Mouse (Mus musculus) layer of hippocampus, adult 8-10 months (tissue): ENCODE measurements around the gene Zdhhc16. TPM values are rescaled to one million over a fixed set of nuclear protein-coding genes. Genes with fewer than 3 reads are reported as not detected.

Experiments used
- DNase-seq, 2 experiments: peaks; one replicate each; pipeline ENCODE4 v3.0.0; 2022; ENCODE audit warnings: low spot score in 2 of 2
- total RNA-seq, 4 experiments: library from RNA; stranded (reverse); gene quantifications; 2 replicates each; pipeline ENCODE4 v1.2.4; 2022

Zdhhc16 gene
- 10 to 100 TPM; 43.5 to 47.4 (median 44.0) TPM for total RNA-seq

DNA sequence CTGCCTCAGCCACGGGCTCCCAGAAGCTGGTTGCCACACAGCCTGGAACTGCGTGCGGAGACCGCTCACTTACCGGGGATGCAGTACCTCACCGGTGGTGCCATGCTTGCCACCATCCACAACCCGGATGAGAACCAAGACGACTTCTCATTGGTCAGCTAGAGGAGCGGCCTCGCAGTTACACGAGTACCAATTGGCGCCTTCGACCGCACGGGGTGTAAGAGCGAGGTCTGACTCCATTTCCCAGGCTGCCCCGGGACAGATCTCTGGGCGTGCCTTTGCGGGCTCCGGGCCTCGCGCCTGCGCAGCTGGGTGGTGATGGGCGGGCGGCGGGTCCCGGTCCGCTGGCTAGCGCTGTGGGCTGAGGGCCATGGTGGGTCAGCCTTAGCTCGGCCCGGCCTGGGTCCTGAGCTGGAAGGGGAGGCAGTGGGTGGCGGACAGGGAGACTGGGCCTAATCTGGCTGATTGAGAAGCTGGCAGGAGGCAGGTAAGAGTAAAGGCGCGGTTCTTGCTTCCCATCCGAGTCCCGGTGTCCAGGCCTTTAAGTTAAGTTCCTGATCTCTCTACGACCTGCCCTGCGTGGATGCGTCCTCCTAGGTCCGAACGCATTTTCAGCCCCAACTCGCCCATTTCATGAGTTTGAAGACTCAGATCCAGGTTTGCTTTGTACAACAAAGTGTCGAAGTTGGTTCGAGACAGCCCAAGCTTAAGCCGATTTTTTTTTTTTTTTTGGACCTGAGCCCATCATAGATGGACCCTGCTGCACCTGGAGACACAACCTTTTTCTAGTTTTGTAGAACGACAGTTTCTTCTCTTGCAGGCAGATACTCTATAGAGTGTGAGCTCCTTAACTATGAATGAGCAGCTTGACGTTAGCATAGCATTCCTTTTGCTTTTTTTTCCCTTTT lies at the start of gene Zdhhc16, which contains the start of gene Exosc1:
Gene Zdhhc16, plus strand, starts transcription at position 302 of the 908 bp plus-strand sequence.
Gene Exosc1, minus strand, starts transcription at position 245 of the 908 bp plus-strand sequence.
- peak; percentile 99 for DNase-seq

DNA sequence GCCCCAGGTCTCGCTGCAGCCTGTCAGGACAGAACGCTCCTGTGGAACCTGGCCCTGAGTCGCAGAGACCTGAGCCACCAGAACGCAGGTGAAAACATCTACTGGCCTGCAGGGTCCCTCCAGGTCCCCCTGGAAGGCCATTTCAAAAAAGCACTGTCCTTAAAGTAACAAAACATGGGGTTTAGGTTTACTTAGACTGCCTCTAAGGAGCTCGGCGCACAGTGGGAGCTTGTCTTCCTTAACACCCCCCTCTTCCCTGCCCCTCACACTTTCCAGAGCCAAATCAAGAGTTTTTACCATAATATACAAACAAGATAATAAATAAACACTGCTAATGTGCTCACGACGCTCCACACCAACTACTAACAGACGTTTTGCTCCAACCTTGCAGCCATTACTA lies 49.4 kb upstream of the Zdhhc16 start:
- no peak for DNase-seq

DNA sequence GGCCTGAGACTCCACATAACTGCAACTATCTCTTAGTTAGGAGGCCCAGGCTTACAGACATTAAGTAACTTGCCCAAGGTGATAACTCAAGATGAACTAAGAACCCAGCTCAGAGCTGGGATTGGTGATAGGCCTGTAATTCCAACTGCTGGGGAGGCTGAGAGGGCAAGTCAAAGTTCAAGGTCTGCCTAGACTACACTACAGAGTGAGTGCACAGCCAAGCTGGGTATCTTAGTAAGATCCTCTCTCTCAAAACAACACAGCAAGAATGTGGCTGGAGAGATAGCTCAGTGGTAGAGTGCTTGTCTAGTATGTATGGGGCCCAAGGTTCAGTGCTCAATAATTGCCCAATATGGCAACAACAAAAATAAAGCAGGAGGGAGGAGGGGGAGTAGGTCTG lies 45.1 kb upstream of the Zdhhc16 start:
- DNase-seq = no peak

DNA sequence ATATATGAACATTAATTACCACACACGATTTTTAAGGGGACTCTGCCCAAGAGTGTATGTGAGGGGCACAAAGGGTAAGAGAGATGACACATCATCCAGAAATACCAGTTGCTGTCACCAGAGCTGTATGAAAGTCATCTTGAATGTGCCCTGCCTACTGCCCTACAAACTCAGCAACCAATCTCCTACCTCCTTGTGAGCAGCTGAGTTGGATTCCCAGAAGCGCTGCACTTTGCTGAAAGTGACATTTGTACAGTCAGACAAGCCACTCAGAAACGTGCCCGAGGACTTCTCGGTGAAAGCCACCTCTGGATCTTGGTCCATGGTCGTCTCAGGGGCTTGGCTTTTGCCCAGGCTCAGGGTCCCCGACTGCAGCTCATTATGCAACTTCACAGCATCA lies 38.3 kb upstream of the Zdhhc16 start:
- DNase-seq = no peak

DNA sequence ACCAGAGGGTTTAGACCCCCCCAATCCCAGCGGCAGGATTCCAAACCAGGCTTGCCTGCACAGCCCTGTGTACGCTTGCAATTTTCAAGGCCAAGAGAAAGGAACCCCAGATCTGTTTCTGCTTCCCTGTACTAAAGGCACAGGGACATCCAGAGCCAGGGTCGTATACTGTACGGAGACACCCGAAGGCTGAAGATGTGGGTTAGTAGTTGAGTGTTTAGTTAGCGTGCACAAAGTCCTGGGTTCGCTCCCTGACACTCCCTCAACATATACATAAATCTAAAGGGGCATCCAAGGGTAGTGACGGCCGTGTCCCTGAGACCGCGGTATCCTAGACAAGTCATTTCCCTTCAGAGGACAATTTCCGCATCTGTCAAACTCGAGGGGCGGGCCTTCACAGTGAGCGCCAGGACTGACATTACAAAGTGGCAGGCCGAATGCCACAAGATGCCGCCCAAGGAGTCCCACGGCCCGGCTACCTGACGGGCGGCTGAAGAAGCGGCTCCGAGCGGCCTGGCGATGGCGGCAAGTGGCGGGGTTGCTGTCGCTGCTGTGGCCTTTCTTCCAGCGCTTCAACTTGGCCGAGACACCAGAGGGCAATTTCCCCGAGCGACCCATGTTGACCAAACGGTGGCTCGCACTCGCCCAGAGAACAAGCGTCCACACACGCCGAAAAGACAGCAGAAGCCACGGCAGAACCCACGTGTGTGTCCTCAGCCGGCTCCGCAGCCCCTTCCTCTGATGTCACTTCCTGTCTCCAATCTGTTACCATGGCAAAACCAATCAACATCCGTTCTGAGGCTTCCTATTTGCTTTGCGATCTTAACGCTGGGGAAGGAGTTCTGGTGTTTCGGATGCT lies 37.6 kb upstream of the Zdhhc16 start, which contains the start of gene Rrp12:
Gene Rrp12, minus strand, starts transcription at position 714 of the 859 bp plus-strand sequence.
- peak; percentile 81 to 89 for DNase-seq

DNA sequence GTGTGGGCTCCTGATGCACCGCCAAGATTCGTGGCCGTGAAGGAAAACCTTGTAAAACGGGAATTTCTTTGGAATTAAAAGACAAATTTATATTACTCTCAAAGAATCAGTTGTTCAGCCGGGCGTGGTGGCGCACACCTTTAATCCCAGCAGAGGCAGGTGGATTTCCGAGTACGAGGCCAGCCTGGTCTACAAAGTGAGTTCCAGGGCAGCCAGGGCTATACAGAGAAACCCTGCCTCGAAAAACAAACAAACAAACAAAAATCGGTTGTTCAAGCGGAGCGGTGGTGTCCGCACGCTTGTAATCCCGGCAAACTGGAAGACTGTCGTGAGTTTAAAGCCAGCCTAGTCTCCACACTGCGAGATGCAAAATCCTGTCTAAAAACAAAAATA lies 37.0 kb upstream of the Zdhhc16 start:
- DNase-seq = no peak

DNA sequence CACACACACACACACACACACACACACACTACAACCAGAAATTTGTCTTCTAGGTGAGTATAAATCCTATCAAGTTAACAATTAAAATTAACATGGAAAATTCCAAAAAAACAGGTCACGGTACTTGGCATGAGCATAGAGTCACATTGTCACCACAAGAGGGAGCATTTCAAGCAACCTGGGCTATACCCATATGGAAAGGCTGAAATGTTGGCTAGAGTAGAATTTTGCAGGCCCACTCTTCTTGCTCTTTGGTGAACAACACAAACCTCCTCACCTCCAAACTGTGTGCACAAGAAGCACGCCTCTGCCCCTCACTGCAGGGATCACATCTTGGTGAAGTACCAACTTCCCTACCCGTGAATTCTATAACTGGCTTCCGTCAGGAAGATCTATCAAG lies 34.4 kb upstream of the Zdhhc16 start:
- DNase-seq = no peak

DNA sequence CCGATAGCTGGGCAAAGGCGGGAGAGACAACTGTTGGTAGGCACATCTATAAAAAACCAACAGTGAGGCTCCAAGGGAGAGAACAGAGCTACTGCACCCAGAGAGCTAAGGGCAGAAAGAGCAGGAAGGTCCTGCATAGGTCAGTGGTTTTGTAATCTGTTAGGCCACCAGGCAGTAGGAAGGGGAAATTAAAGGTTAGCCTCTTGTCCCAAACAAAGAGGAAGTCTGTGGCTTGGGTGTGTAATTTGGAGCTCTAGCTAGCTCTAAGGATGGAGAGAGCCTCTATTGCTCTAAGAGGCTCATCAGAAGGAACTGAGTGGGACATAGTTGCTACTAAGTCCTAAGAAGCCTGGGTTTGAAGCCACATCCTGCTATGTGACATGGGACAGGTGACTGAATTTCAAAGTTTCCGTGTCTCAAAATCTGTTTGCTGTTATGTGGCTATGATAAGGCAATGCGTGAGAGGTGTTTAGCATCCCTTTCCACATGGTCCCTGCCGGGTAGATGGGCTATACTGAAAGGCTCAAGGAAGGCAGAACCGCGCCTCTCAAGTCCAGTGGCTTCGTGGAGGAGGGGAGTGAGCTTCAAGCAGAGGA lies 32.7 kb upstream of the Zdhhc16 start:
- no peak for DNase-seq

DNA sequence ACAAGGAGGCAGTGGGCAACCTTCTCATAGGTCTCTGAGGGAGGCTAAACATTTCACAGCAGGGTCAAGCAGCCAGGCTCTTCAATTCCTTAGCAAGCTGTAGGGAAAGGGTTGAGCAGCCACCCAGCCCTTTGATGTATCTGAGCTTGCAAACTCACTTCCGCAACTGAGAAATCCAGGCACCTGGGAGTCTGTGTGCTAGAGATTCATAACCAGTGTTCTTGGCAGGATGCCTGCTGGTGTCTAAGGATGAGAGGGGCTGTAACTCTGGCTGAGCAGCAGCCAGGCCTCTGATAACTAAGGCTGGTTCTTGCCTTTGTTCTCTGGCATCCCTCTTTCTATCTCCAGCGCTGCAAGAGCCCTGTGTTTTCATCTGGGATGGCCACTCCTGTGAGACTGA lies 31.6 kb upstream of the Zdhhc16 start:
- DNase-seq = no peak

DNA sequence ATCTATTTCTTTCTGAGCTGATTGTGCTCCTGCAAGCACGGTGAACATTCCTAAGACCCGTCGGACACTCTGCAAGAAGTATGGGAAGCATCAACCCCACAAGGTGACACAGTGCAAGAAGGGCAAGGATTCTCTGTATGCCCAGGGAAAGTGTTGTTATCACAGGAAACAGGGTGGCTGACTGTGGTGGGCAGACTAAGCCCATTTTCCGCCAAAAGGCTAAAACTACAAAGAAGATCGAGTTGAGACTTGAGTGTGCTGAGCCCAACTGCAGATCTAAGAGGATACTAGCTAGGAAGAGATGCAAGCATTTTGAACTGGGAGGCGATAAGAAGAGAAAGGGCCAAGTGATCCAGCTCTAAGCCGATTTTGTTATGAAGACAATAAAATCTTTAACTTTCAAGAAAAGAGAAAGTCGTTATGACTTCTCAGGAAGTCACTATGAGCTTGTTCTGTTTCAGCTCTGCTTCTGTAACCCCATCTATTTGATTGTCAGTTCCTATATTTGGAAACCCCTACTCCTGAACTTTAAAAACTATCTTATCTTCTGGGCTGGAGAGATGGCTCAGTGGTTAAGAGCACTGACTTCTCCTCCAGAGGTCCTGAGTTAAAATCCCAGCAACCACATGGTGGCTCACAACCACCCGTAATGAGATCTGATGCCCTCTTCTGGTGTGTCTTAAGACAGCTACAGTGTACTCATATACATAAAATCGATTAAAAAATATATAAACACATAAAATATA lies 30.3 kb upstream of the Zdhhc16 start:
- DNase-seq = no peak

DNA sequence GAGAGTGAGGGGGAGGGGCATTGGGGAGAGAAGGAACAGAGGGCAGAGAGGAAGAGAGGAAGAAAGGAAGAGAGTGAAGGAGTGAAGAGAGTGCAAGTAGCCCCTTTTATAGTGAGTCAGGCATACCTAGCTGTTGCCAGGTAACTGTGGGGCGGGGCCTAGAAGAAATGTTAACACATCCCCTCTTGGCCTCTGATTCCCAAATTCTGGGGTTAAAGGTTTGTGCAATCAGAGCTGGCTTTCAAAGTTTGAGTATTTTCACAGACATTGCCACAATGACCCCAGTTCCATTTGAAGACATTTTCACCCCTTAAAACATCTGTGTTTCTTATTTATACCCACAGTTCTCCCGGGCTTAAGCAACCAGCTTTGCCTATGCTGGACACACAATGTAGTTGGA lies 28.0 kb upstream of the Zdhhc16 start:
- DNase-seq = no peak

DNA sequence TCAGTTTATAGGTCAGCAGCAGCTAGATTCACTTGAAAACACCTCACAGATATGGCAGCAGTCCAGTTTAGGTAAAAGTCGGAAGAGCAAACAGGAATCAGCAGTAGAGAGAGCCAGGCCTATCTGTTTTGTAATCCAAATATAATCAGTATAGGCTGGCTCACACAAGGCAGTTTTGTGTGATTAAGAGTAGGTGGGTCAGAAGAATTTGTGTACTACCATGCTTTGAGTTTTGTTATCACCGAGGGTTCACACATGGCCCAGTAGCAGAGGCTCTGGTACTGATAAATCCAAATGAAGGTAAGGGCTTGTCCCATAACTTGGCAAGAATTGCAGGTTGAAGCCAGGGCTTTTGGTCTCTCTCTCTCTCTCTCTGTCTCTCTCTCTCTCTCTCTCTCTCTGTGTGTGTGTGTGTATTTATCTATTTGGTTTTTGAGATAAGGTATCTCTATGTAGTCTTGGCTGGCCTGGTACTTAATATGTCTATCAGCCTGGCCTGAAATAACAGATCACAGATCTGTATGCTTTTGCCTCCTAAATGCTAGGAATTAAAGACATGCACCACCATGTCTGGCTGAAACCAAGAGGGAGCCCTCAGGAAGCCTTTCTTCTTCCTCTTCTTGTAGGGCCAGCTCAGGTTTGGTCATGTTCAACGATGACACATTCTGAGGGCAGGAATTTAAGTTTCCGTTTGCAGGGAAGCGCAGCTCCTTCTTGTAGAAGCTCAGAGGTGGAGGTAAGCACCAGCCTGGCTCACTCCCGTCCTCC lies 26.8 kb upstream of the Zdhhc16 start:
- DNase-seq = no peak

DNA sequence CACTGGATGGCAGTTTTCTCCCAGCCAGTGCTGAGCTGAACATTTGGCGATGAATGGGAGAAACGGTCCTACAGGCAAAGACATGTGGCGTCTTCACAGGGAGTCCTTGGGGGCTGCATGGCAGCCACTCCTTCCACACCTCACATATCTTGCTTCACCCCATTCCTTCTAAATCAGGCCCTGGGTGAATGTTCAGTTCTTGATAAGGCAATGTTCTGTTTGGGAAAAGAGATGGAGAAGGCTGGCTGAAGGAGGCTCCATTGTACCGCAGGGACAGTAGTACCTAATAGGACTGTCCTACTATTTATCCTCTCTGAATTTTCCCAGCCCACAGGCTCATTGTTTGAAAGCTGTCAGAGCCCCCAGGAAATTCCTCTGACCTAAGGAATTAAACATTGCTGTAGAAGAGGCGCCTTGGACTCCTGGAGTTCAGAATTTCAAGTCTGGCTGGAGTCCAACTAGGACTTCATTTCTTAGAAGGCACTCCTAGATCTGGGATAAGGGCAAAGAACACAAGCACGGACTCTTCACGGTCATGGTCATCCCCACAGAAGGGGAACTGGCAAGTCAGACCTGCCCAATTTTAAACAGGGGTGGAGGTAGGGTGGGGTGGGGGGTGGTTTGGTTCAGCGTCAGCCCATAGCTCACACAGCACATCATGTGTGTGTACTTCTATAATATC lies 26.1 kb upstream of the Zdhhc16 start:
- DNase-seq = no peak

DNA sequence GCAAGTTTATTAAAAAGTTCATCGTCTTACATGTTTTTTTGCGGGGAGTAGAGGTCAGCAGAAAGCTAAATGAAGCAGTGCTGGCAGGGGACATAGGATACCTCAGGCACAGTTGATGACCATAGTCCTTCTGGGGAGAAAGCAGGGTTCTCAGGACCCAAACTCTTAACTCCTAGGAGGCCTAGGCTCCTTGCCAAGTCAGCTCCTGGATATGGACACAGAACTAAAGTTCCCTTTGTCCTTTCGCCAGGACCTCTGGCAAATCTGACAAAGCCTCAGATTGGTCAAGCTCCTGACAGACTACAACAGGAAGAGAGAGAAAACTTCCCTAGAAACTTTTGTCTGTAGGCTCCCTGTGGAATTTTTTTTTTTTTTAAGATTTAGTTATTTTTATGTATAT lies 24.5 kb upstream of the Zdhhc16 start:
- DNase-seq = no peak

DNA sequence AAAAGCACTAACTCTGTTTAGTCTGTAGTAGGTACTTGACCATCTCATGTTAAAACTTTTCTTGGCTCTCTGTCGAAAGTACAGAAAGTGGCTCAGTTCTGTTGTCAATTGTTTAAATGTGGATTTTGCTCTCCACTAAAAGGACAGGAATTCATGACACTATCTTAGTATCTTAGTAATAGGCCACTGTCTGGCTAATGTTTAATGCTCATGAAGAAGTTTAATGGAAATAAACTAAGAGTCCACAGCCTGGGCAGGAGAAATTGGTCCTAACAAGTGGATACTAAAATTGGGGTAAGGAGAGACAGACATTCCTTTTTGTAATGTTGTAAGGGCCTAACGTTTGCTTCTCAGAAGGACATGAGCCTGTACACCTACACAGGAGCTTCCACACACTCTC lies 22.9 kb upstream of the Zdhhc16 start:
- no peak for DNase-seq

DNA sequence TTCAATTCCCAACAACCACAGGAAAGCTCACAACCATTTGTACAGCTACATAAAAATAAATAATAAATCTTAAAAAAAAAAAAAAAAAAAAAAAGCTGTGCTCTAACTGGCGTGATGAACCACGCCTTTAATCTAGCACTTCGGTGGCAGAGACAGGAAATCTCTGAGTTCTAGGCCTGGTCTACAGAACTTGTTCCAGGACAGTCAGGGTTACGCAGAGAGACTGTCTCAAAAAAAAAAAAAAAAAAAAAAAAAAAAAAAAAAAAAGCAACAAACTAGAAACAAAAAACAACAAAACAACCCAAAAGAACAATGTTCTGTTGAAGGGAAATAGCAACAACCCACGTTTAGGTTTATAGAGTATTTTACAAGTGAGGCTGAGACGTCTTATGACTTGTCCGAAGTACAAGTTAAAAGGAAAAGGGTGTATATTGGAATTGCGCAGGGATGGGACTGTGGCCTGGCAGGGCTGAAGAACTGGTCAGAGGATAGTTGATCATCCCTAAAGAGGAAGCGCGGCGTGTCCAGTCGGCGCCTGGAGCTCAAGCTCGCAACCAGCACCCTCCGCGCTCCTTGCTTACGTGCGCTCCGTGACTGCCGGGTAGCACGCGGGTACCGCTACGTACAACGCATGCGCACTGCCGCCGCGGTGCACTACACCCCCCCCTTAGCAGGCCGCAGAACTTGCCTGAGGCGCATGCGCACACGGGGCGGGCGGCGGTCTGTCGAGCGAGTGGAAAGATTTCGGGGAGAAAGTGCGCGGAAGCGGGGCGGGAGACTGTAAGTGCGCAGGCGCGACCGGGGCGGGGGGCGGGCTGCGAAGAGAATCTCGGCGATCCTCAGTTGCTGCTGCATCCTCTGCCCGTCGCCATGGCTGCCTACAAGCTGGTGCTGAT lies 21.9 kb upstream of the Zdhhc16 start, which contains the start of gene Pgam1:
Gene Pgam1, plus strand, starts transcription at position 746 of the 896 bp plus-strand sequence.
- peak; percentile 91 to 95 for DNase-seq

DNA sequence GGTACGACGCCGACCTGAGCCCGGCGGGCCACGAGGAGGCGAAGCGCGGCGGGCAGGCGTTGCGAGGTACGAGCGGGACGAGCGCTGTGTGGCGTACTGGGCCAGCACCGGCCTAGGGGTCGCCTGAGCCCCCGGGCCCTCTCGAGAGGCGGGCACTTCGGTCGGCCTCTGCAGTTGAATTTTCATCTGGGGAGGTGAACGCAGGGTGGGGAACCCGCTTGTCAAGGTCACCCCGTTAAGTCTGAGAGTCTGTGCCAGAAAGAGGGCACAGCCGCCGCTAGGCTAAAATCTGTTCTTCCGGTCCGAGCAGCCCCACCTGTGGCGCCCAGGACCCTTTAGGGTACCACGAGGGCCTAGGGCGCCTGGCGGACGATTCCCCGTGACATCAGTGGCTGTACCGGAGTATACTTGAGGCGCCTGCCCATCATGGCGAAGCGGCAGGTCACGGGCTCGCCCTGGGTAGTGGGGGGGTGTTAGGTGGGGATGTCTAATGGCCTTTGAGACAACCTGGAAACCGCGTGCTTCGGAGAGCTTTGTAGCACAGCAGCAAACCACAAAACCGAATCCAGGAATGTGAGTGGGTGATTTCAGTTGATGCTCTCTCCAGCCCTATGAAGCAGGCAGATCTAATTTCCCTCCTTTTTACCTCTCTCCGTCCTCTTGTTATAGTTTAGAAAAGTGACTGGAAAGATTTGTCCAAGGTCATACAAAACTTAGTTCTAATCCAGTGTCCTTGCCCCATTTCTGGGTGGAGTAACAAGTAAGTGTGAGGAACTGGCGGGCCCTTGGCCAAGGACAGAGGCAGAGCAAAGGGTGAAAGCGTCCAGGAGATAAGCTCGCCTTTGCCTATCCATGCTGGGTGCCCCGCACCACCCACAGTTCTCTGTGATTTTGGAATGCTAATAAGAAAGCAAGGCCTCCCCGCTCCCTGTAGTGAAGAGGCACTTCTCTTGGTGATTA lies 20.9 kb upstream of the Zdhhc16 start:
- DNase-seq = peak; percentile 37 to 45
